Mouse (Mus musculus) cerebral cortex, adult 2 months (tissue): ENCODE results near the gene 6030452D12Rik.

Source experiments
- WGBS: fragments of 180-500 bp; shearing (Covaris S2); methylation state at CpG from one replicate; pipeline ENCODE4 v1.1.7; 2018; 5-methylcytosine and 5-hydroxymethylcytosine counted together

The 6030452D12Rik gene

GRCm38 (mm10) chr8:106516581-106516980 lies 16.3 kb downstream of the 6030452D12Rik start:
- 82% methylated on average over 2 of the region's 2 CpGs for WGBS

GRCm38 (mm10) chr8:106518763-106519162 lies 18.4 kb downstream of the 6030452D12Rik start:
- 66% methylated on average over 3 of the region's 3 CpGs for WGBS

- WGBS, result 90% methylated on average over 7 of the region's 7 CpGs
These were observed 20.3 kb downstream of the 6030452D12Rik start for GRCm38 (mm10) chr8:106520578-106520977.

- WGBS, result 48% methylated on average over 9 of the region's 9 CpGs
These were observed 21.5 kb downstream of the 6030452D12Rik start for GRCm38 (mm10) chr8:106521845-106522244.

- WGBS, result 74% methylated on average over 6 of the region's 6 CpGs
These were observed 26.4 kb downstream of the 6030452D12Rik start for GRCm38 (mm10) chr8:106526725-106527124.

GRCm38 (mm10) chr8:106527241-106528036 lies 27.1 kb downstream of the 6030452D12Rik start:
- WGBS, result 86% methylated on average over 9 of the region's 9 CpGs

GRCm38 (mm10) chr8:106528596-106529249 lies 28.4 kb downstream of the 6030452D12Rik start:
- WGBS, result 78% methylated on average over 9 of the region's 9 CpGs

GRCm38 (mm10) chr8:106529885-106530482 lies 29.7 kb downstream of the 6030452D12Rik start:
- WGBS, result 92% methylated on average over 10 of the region's 10 CpGs

- WGBS, result 78% methylated on average over 4 of the region's 4 CpGs
These were observed 30.2 kb downstream of the 6030452D12Rik start for GRCm38 (mm10) chr8:106530566-106530965.

GRCm38 (mm10) chr8:106533709-106534108 lies 33.4 kb downstream of the 6030452D12Rik start:
- 80% methylated on average over 7 of the region's 7 CpGs for WGBS

GRCm38 (mm10) chr8:106534449-106534848 lies 34.1 kb downstream of the 6030452D12Rik start:
- 35% methylated on average over 6 of the region's 6 CpGs for WGBS

GRCm38 (mm10) chr8:106535448-106535847 lies 35.1 kb downstream of the 6030452D12Rik start:
- 73% methylated on average over 4 of the region's 4 CpGs for WGBS

- 78% methylated on average over 5 of the region's 5 CpGs for WGBS
These were observed 38.9 kb downstream of the 6030452D12Rik start for GRCm38 (mm10) chr8:106539193-106539592.

GRCm38 (mm10) chr8:106541002-106541401 lies 40.7 kb downstream of the 6030452D12Rik start:
- 89% methylated on average over 11 of the region's 11 CpGs for WGBS

GRCm38 (mm10) chr8:106543043-106543442 lies 42.7 kb downstream of the 6030452D12Rik start:
- 88% methylated on average over 8 of the region's 8 CpGs for WGBS

- 88% methylated on average over 2 of the region's 2 CpGs for WGBS
These were observed 44.8 kb downstream of the 6030452D12Rik start for GRCm38 (mm10) chr8:106545149-106545548.

- WGBS, result 90% methylated on average over 7 of the region's 7 CpGs
These were observed 46.4 kb downstream of the 6030452D12Rik start for GRCm38 (mm10) chr8:106546746-106547145.

GRCm38 (mm10) chr8:106548366-106548936 lies 48.1 kb downstream of the 6030452D12Rik start:
- WGBS, result 87% methylated on average over 10 of the region's 10 CpGs

GRCm38 (mm10) chr8:106550906-106551305 lies 50.6 kb downstream of the 6030452D12Rik start:
- 100% methylated on average over 1 of the region's 1 CpGs for WGBS

GRCm38 (mm10) chr8:106554011-106554410 lies 53.7 kb downstream of the 6030452D12Rik start:
- 96% methylated on average over 5 of the region's 5 CpGs for WGBS

- 70% methylated on average over 7 of the region's 7 CpGs for WGBS
These were observed 55.8 kb downstream of the 6030452D12Rik start for GRCm38 (mm10) chr8:106556068-106556645.
